Mouse (Mus musculus) limb, embryonic 13.5 days (tissue): ENCODE measurements around the gene Pagr1b. TPM values are rescaled to one million over a fixed set of nuclear protein-coding genes. Genes with fewer than 3 reads are reported as not detected.

Source experiments
- ATAC-seq: fragments of 200-750 bp; cut with Nextera tagmentation; 2 replicates; pipeline ENCODE4 v1.8.0; 2017; ENCODE audit warnings: low read depth, moderate number of reproducible peaks, moderate TSS enrichment; ENCODE audit not compliant: low FRiP score
- H3K27ac ChIP-seq: fragments of 300-500 bp; sonication (generic); 2 replicates; pipeline ENCODE4 v1.5.1; 2015; ENCODE audit warnings: inconsistent platforms, mild to moderate bottlenecking, moderate library complexity
- H3K27me3 ChIP-seq: fragments of 300-500 bp; sonication (generic); 2 replicates; pipeline ENCODE4 v1.6.1; 2015; ENCODE audit warnings: mild to moderate bottlenecking, inconsistent platforms
- H3K36me3 ChIP-seq: fragments of 300-500 bp; sonication (generic); 2 replicates; pipeline ENCODE4 v1.6.1; 2015; ENCODE audit warnings: inconsistent platforms, mild to moderate bottlenecking, moderate library complexity
- H3K4me1 ChIP-seq: fragments of 300-500 bp; sonication (generic); 2 replicates; pipeline ENCODE4 v1.6.1; 2015; ENCODE audit warnings: inconsistent platforms
- H3K4me2 ChIP-seq: fragments of 300-500 bp; sonication (generic); replicated peaks from 2 replicates; pipeline ENCODE4 v1.6.1; 2015; ENCODE audit warnings: inconsistent platforms, mild to moderate bottlenecking, moderate library complexity
- H3K4me3 ChIP-seq: fragments of 300-500 bp; sonication (generic); 2 replicates; pipeline ENCODE4 v1.5.1; 2015; ENCODE audit warnings: moderate library complexity, mild to moderate bottlenecking, inconsistent platforms
- H3K9ac ChIP-seq: fragments of 300-500 bp; sonication (generic); 2 replicates; pipeline ENCODE4 v1.6.1; 2015; ENCODE audit warnings: mild to moderate bottlenecking, inconsistent platforms
- H3K9me3 ChIP-seq: fragments of 300-500 bp; sonication (generic); 2 replicates; pipeline ENCODE4 v1.6.1; 2016; ENCODE audit warnings: inconsistent platforms
- WGBS: fragments of 180-500 bp; shearing (Covaris S2); methylation state at CpG from one replicate; pipeline ENCODE4 v1.1.7; 2015; 5-methylcytosine and 5-hydroxymethylcytosine counted together
- polyA plus RNA-seq: library from polyadenylated mRNA; unstranded; fragments of >200 nt; fragmentation: Nextera tagmentation; extraction: Ambion mirVana; gene quantifications from 2 replicates; pipeline ENCODE4 v1.2.1, GENCODE M21; 2015

Pagr1b gene
- polyA plus RNA-seq = 0.31 TPM in 1 of 2 replicates, not detected in the other

- peak within 1 kb of the TSS; percentile 86 for H3K9ac ChIP-seq
- ATAC-seq = no peak
- H3K27me3 ChIP-seq = no peaks in the 10 kb centered on the region
- H3K4me2 ChIP-seq = peak within 1 kb of the TSS; percentile 98
- H3K4me3 ChIP-seq = peak within 1 kb of the TSS; percentile 80
- peaks cover 61% of the 10 kb centered on the region for H3K4me1 ChIP-seq
- peaks cover 45% of the 10 kb centered on the region for H3K36me3 ChIP-seq
- peak within 1 kb of the TSS; percentile 96 for H3K27ac ChIP-seq
- no peaks in the 10 kb centered on the region for H3K9me3 ChIP-seq
These were observed at the start of gene Pagr1b for GRCm38 (mm10) chr7:127016481-127016485. Gene Pagr1b (minus strand): TSS chr7:127016484.

- H3K4me3 ChIP-seq = no peak overlapping the region
- ATAC-seq = no peak
- H3K27me3 ChIP-seq = no peaks in the 10 kb centered on the region
- no peaks in the 10 kb centered on the region for H3K9me3 ChIP-seq
- no peaks in the 10 kb centered on the region for H3K4me1 ChIP-seq
- H3K4me2 ChIP-seq = no peak overlapping the region
- H3K27ac ChIP-seq = no peak overlapping the region
- no peaks in the 10 kb centered on the region for H3K36me3 ChIP-seq
- H3K9ac ChIP-seq = no peak overlapping the region
- 86% methylated on average over 6 of the region's 6 CpGs for WGBS
These were observed 49.3 kb upstream of the Pagr1b start for GRCm38 (mm10) chr7:127065538-127065937.

GRCm38 (mm10) chr7:127055026-127055585, 38.8 kb upstream of the Pagr1b start:
- WGBS = 76% methylated on average over 5 of the region's 5 CpGs

GRCm38 (mm10) chr7:127041851-127042672, 25.8 kb upstream of the Pagr1b start, which contains the start of gene Kif22:
Gene Kif22 (minus strand): TSS chr7:127042471.
- H3K4me3 ChIP-seq = peak within 1 kb of the TSS; percentile 86
- peak within 1 kb of the TSS; percentile 89 for H3K4me2 ChIP-seq
- H3K36me3 ChIP-seq = peaks cover 20% of the 10 kb centered on the region
- WGBS = under 1% methylated on average over 53 of the region's 53 CpGs
- peak within 1 kb of the TSS; percentile 73 for H3K27ac ChIP-seq
- H3K27me3 ChIP-seq = no peaks in the 10 kb centered on the region
- no peaks in the 10 kb centered on the region for H3K9me3 ChIP-seq
- peaks cover 20% of the 10 kb centered on the region for H3K4me1 ChIP-seq
- ATAC-seq = peak; percentile 86
- H3K9ac ChIP-seq = peak within 1 kb of the TSS; percentile 90

More at GRCm38 (mm10) chr7:127055026-127055585, 38.8 kb upstream of the Pagr1b start:
- Histone ChIP-seq H3K9me3 (no peaks in the 10 kb centered on the region), H3K27me3 (peaks cover 6% of the 10 kb centered on the region), H3K36me3 (no peaks in the 10 kb centered on the region), H3K27ac (no peak overlapping the region), H3K4me2 (no peak overlapping the region), H3K4me1 (no peaks in the 10 kb centered on the region), H3K9ac (no peak overlapping the region), H3K4me3 (no peak overlapping the region)
- ATAC-seq = no peak

- peaks cover 83% of the 10 kb centered on the region for H3K36me3 ChIP-seq
- WGBS = 82% methylated on average over 1 of the region's 1 CpGs
- no peaks in the 10 kb centered on the region for H3K9me3 ChIP-seq
- peaks cover 11% of the 10 kb centered on the region for H3K4me1 ChIP-seq
- H3K9ac ChIP-seq = no peak overlapping the region
- no peaks in the 10 kb centered on the region for H3K27me3 ChIP-seq
- no peak overlapping the region for H3K4me2 ChIP-seq
- H3K4me3 ChIP-seq = no peak overlapping the region
- ATAC-seq = no peak
- H3K27ac ChIP-seq = no peak overlapping the region
These were observed 15.0 kb upstream of the Pagr1b start for GRCm38 (mm10) chr7:127031244-127031643.

- Histone ChIP-seq H3K27ac (no peak overlapping the region), H3K9ac (no peak overlapping the region), H3K4me2 (no peak overlapping the region), H3K27me3 (no peaks in the 10 kb centered on the region), H3K36me3 (peaks cover 74% of the 10 kb centered on the region), H3K4me1 (peaks cover 11% of the 10 kb centered on the region), H3K4me3 (no peak overlapping the region), H3K9me3 (no peaks in the 10 kb centered on the region)
- no peak for ATAC-seq
- 97% methylated on average over 1 of the region's 1 CpGs for WGBS
These were observed 13.9 kb upstream of the Pagr1b start for GRCm38 (mm10) chr7:127030172-127030571.

GRCm38 (mm10) chr7:127027885-127028284, 11.6 kb upstream of the Pagr1b start:
- Histone ChIP-seq H3K4me3 (peak overlapping the region; percentile 94), H3K36me3 (peaks cover 70% of the 10 kb centered on the region), H3K9me3 (no peaks in the 10 kb centered on the region), H3K9ac (peak overlapping the region; percentile 65), H3K27ac (peak overlapping the region; percentile 99), H3K4me1 (peaks cover 31% of the 10 kb centered on the region), H3K27me3 (no peaks in the 10 kb centered on the region), H3K4me2 (peak overlapping the region; percentile 77)
- ATAC-seq = no peak
- 63% methylated on average over 8 of the region's 8 CpGs for WGBS

- no peaks in the 10 kb centered on the region for H3K27me3 ChIP-seq
- H3K9me3 ChIP-seq = no peaks in the 10 kb centered on the region
- H3K4me2 ChIP-seq = peak within 1 kb of the TSS; percentile 98
- H3K9ac ChIP-seq = peak within 1 kb of the TSS; percentile 99
- peak within 1 kb of the TSS; percentile 94 for H3K4me3 ChIP-seq
- whole genome bisulfite sequencing = 0% methylated on average over 55 of the region's 63 CpGs
- peaks cover 70% of the 10 kb centered on the region for H3K36me3 ChIP-seq
- peaks cover 38% of the 10 kb centered on the region for H3K4me1 ChIP-seq
- H3K27ac ChIP-seq = peak within 1 kb of the TSS; percentile 99
- ATAC-seq = peak; percentile 92
These were observed 10.9 kb upstream of the Pagr1b start, which contains the start of gene Maz for GRCm38 (mm10) chr7:127026984-127027726. Gene Maz (minus strand): TSS chr7:127027037.

- Histone ChIP-seq H3K4me1 (peaks cover 44% of the 10 kb centered on the region), H3K36me3 (peaks cover 70% of the 10 kb centered on the region), H3K27ac (peak overlapping the region; percentile 99), H3K27me3 (no peaks in the 10 kb centered on the region), H3K4me2 (peak overlapping the region; percentile 98), H3K9ac (peak overlapping the region; percentile 99), H3K9me3 (no peaks in the 10 kb centered on the region), H3K4me3 (peak overlapping the region; percentile 94)
- 0% methylated on average over 5 of the region's 48 CpGs for WGBS
- ATAC-seq = no peak
These were observed 10.3 kb upstream of the Pagr1b start for GRCm38 (mm10) chr7:127026616-127026983.

- Histone ChIP-seq H3K27me3 (no peaks in the 10 kb centered on the region), H3K36me3 (peaks cover 66% of the 10 kb centered on the region), H3K4me2 (peak overlapping the region; percentile 98), H3K4me3 (peak overlapping the region; percentile 94), H3K4me1 (peaks cover 48% of the 10 kb centered on the region), H3K27ac (peak overlapping the region; percentile 99), H3K9me3 (no peaks in the 10 kb centered on the region), H3K9ac (peak overlapping the region; percentile 99)
- 4% methylated on average over 5 of the region's 48 CpGs for WGBS
- ATAC-seq = peak; percentile 25
These were observed 9.9 kb upstream of the Pagr1b start for GRCm38 (mm10) chr7:127026161-127026600.

GRCm38 (mm10) chr7:127025556-127026160, 9.4 kb upstream of the Pagr1b start:
- no peaks in the 10 kb centered on the region for H3K9me3 ChIP-seq
- peak overlapping the region; percentile 99 for H3K9ac ChIP-seq
- H3K27me3 ChIP-seq = no peaks in the 10 kb centered on the region
- H3K36me3 ChIP-seq = peaks cover 60% of the 10 kb centered on the region
- peak overlapping the region; percentile 99 for H3K27ac ChIP-seq
- peak overlapping the region; percentile 94 for H3K4me3 ChIP-seq
- peaks cover 52% of the 10 kb centered on the region for H3K4me1 ChIP-seq
- ATAC-seq = no peak
- under 1% methylated on average over 46 of the region's 65 CpGs for WGBS
- H3K4me2 ChIP-seq = peak overlapping the region; percentile 98
